Mouse (Mus musculus): ENCODE measurements around the gene Cybrd1.

Gene Cybrd1

DNA sequence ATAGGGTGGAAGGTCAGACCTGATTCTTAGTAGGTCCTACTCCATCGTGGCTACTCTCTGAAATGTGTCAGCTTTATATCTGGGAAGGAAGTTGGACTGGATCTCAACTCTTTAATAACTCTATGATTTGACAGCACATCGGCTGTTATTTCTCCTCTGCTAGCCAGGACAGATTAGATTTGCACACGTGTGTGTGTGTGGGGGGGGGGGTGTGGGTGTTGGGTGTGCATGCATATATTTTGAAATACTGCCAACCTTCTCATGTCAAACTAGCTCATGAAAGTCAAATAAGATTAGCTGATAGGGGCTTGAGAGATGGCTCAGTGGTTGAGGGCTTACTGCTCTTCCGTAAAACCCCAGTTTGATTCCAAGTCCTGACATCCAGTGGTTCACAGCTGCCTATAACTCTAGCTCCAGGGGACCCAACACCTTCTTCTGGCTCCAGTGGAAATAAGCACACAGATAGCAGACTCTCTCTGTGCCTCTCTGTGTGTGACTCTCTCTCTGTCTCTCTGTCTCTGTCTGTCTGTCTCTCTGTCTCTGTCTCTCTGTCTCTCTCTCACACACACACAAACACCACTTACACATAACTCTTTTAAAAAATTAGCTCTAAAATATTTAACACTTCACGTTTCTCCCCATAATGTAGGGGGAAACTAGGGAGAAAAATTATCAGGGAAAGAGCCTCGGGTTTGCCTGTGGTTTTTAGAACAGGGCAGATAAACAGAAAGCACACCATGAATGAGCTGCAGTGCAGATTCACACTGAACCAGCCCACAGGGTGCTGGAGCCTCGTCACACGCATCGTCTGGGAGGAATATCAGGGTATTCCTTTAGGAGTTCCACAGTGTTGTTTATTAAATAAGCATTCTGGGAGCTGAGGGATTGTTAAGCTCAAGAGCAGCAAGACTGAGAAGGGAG lies 58.9 kb downstream of the Cybrd1 start:
- DNase-seq, result no peak

GRCm38 (mm10) chr2:71177250-71177615 lies 59.5 kb downstream of the Cybrd1 start:
- no peak for DNase-seq

GRCm38 (mm10) chr2:71177760-71178159 lies 60.0 kb downstream of the Cybrd1 start:
- peak; percentile 15 for DNase-seq

- no peak for DNase-seq
Observed at GRCm38 (mm10) chr2:71179716-71180115, 62.0 kb downstream of the Cybrd1 start.

- no peak for DNase-seq
Observed at GRCm38 (mm10) chr2:71180566-71181217, 63.0 kb downstream of the Cybrd1 start.

DNA sequence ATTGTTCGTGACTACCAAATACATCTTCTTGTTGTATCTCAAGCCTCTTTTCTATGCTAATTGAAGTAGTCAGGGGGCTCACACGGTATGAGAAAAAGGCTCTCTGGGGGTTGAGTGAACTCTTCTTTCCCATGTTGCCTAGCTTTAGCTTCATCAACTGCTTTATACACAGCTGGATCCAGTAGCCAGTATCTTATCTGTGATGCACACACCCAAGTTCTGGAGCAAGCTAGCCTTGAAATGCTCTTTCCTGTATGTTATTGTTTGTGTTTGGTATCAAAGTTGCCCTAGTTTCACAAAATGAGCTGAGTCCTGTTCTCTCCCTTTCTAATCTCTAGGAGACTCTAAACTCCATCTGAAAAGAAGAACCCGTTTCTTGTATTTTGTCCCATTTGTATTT lies 70.2 kb downstream of the Cybrd1 start:
- no peak for DNase-seq

GRCm38 (mm10) chr2:71188861-71189260 lies 71.1 kb downstream of the Cybrd1 start:
- DNase-seq, result no peak

GRCm38 (mm10) chr2:71191391-71192194 lies 73.9 kb downstream of the Cybrd1 start:
- DNase-seq, result no peak

DNA sequence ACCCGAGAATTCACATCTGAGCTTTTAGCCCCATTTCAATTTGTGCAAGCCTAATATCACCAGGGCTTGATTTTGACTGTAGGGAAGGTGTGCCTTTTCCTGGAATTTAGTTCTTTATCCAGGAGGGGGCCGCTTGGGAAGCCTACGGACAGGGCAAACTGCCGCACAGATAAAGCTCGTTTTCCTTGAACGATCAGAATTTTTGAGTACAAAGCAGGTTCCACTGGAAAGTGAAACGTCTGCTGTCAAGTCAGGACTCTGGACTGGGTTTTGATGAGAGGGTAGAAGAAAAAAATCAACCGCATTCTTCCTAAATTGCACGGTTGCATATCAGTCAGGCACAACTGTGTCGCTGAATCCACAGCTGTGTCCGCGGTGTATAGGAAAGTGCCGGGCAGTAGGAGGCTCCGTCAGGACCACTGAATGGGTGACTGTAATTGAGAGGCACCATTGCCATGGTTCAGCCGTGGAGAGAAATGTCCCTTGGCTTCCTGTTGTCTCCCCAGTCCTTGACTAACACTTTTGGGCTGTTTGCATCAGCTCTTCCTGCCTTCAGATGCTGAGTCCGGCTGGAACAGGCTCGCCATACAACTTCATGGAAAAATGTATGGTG lies 74.6 kb downstream of the Cybrd1 start:
- no peak for DNase-seq
